Mouse (Mus musculus) lung, adult 18-20 months (tissue): Measurements from ENCODE around the gene Cntnap5b.

ENCODE experiments used
- DNase-seq, 2 experiments: peaks; one replicate each; pipeline ENCODE4 v3.0.0; 2022; ENCODE audit warnings: mixed read lengths in 2 of 2

The Cntnap5b gene

DNA sequence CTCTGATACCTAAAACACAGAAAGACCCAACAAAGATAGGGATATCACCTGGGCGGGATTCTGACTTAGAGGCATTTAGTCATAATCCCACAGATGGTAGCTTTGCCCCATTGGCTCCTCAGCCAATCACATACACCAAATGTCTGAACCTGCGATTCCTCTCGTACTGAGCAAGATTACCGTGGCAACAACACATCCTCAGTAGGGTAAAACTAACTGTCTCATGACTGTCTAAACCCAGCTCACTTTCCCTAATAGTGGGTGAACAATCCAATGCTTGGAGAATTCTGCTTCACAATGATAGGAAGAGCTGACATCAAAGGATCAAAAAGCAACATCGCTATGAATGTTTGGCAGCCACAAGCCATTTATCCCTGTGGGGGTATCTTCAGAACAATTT, 407.5 kb downstream of the Cntnap5b start:
- DNase-seq, result no peak

DNA sequence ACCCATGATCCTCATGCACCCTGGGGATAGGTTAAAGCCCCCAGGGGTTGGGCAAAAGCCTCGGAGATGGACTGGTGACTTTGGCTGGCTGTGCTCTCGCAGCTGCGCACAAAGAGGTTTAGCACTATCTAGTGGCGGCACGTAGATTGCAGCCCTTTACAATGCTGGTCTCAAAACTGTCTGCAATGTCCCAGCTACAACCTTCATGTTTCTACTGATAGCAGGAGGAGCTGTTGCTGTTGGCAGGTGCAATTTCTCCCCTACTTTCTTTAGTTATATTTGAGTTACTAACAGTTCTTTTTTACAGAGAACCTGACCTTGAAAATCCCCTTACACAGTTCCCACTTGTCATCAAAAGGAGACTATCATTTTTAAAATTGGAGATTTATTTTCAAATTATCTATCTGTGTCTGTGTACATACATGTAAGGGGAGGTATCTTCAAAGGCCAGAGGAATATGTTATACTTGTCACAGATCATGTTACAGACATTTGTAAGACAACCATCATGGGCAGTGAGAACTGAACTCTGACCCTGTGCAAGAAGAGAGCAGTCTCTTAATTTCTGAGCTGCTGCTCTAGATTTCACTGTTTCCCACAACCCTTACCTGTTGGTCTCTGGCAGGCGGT, 459.5 kb downstream of the Cntnap5b start:
- no peak for DNase-seq

- no peak for DNase-seq
Observed at GRCm38 (mm10) chr1:100251964-100252363, 479.4 kb downstream of the Cntnap5b start.

DNA sequence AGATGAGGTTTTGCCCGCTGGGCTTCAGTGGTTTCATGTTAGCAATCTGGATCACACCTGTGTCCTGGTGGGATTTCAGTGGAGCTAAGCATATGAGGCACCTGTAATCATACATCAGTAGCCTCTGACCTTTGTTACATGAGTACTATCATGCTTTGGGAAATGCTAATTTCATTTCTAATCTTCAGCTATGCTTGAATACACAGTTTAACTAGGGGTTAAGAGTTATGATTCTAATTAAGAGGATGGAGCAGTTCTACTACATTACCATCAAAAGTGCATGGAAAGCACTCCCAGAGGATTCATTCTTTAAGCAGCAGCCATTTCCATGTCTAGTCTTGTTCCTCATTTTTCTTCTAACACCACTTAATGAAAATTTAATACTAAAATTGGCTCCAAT, 538.1 kb downstream of the Cntnap5b start:
- no peak for DNase-seq

GRCm38 (mm10) chr1:100331066-100331465, 558.5 kb downstream of the Cntnap5b start:
- no peak for DNase-seq

GRCm38 (mm10) chr1:100369415-100370113, 597.0 kb downstream of the Cntnap5b start:
- no peak for DNase-seq

DNA sequence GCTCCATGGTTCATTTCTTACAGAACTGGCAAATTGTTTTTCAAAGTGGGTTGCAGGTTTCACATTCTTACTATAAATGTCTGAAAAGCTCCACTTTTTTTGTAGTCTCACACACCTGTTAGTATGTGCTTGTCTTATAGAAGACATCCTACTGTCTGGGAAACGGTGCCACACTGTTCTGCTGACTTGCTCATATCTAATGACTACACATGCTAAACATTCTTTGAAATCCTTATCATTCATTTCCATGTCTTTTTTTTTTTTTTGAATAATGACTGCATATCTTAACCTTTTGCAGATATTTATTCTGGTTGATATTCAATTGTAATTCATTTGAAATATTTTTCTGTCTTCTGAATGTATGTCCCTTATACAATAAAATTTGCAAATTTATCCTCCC, 613.7 kb downstream of the Cntnap5b start:
- no peak for DNase-seq

- DNase-seq, result no peak
Observed at GRCm38 (mm10) chr1:100394034-100394433, 621.5 kb downstream of the Cntnap5b start.

DNA sequence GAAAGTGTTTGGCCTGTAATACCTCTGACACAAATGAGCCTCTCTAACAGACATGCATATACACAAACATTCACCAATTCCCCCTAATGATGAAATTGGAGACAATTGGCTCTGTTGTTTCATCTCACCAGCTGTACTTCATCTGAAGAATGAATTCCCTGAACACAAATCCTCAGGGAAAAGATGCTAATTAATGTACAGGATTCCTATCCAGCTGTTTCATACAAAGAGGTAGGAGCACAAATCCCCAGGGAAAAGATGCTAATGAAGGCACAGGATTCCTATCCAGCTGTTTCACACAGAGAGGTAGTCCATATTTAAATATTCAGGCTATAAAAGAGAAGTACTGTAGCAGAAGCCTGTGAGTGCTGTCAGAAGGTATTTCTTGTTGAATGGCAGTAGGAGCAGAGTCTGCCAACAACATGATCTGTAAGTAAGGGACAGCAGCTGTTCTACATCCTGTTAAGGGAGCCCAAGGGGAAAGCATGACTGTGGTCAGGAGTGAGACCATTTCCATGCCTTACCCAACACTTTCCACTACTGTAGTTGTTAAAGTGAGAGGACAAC, 644.2 kb downstream of the Cntnap5b start:
- DNase-seq, result no peak

DNA sequence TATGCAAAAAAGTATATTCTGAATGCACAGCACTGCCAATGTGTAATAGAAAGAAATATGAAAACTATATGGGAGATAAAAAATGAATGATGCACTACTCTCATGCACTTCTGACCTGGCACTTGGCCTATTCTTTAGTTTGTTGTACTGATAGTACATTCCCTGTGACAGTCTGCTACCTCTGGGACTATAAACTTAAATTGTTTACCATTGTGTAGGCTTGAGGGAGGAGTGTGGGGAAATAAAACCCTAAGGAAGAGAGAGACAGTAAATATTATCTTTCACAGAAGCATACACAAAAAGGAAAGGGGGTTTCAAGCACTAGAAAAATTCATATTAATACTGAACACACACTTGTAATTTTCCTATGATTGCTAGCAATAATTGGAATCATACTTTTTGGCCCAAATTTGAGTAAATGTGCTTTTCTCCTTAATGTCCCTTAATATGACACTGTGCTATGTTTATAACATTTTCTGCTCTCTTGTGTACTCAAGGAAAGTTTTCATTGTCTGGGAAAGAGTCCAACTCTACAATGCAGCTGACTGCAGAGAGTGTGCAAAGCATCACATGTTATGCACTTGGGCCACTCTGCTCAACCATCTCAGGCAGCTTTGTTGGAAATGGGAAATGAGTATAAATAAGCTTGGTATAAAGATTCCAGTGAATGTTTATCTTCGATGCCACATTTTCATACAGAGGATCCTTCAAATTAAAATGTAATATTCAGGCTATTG, 657.6 kb downstream of the Cntnap5b start:
- DNase-seq, result no peak

DNA sequence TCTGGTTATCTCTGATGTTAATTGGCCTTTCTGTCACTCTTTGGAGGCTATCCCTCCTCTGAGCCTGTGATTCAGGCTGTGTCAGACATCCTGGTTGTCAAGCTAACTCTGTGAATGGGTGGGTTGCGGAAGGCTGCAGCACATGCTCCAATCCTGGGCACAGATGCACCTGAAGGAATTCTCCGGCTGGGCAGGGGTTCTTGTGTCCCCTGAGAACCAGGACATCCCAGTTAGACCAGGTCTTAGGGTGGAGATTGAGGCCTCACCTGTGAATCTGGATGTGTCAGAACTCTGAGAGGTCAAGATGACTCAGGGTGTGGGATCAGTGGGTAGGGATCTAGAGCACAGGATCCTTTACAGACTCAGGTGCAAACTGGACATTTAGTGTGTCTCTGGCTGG, 691.3 kb downstream of the Cntnap5b start:
- no peak for DNase-seq

DNA sequence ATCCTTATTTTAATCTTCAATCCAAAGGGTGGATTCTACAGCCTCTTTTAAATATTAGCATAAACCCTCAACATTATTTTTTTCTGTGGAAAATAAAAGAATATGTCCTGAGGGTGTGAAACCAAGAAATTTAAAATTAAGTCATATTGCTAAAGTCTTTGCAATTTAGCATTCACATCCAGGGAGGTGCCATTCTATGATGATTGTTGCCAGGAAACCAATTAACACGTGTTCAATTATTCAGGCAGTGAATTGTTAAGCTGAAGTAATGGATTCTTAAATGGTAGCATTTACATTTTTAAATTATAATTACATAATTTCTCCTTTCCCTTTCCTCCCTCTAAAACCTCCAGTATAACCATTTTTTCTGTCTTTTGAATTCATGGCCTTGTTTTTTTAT, 692.7 kb downstream of the Cntnap5b start:
- DNase-seq, result no peak

- DNase-seq, result no peak
Observed at GRCm38 (mm10) chr1:100467595-100467994, 695.0 kb downstream of the Cntnap5b start.

DNA sequence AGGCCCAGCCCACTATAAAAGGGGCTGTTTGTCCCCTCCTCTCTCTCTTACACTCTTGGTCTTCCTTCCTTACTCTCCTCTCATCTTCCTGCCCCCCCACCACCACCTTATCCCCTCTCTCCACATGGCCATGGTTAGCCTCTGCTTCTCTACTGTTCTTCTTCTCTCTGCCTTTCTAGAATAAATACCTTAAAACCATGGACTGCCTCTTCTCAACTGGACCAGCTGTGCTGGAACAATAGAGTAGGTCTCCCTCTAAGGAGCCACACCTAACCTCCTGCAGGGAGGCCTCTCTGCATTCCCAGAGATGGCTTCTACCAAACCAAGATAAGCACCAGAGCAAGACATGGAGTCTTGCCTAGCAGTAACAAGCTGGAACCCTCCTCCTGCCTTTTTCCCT, 737.3 kb downstream of the Cntnap5b start:
- no peak for DNase-seq
